Mouse (Mus musculus) right cerebral cortex, postnatal 36 days (tissue): ENCODE results near the gene Cant1.
A peak's percentile ranks its signal among the peaks of the same experiment; 100 is the strongest.

Experiments used
- DNase-seq, 2 experiments: peaks; one replicate each; pipeline ENCODE4 v3.0.0; 2022; ENCODE audit warnings: low spot score in 2 of 2, mixed read lengths in 1 of 2

The Cant1 gene

DNA sequence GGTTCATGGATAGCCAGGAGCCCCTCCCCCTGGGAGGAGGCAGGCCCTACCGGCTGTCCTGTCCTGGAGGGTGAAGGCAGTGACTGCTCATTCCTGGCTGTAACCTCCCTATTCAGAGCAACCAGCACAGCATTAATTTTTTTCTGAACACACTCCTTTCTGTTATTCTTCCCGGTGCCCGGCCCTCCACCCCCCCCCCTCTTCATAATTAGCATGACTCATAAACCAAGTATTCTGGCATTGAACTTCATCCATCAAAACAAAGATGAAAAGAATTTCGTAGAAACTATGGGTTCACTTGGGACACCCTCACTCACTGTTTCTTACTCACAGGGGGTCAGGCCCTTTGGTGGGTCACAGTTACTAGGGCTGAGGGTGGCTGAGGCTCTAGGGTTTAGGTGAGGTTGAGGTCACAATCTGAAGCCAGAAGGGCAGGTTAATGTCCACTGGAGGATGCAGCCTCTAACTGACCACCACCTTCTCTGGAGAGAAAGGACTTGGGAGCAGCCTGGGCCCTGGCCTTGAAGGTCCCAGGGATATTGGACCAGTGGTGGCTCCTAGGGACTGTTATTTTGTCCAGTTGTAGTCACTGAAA, 11.5 kb upstream of the Cant1 start:
- no peak for DNase-seq

DNA sequence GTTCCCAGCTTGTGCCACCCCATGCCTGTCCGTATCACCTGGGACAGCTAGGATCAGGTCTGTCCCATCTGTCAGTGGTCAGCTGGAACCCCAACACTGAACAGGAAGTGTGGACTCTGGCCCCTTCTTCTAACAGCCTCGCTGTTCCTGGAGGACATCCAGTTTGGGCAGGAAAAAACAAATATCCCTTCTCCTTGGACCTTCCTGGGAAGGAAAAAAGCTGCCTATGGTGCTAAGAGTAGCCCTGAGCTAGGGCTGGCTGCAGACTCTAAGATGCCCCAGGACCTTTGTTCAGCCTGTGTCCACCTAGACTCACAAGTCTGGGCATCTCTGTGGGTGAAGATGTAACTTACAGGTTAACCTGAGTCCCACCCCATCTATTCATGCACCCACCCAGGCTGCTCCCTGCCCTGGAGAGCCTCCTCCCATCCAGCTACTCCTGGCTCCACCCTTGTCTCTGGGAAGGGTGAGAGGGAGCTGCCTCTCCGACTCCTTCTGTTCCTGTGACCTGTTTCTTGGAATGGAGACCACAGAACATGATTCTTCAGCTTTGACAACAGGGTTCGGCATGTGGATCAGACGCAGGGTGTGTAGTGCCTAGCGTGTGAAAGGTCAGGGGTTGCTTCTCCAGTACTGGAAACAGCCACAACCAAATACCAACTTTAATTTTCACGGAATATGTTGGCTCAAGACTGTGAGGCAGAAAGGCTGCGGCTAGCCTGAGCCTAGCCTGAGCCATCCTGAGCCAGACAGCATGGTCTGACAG, 10.2 kb upstream of the Cant1 start:
- DNase-seq, result no peak

DNA sequence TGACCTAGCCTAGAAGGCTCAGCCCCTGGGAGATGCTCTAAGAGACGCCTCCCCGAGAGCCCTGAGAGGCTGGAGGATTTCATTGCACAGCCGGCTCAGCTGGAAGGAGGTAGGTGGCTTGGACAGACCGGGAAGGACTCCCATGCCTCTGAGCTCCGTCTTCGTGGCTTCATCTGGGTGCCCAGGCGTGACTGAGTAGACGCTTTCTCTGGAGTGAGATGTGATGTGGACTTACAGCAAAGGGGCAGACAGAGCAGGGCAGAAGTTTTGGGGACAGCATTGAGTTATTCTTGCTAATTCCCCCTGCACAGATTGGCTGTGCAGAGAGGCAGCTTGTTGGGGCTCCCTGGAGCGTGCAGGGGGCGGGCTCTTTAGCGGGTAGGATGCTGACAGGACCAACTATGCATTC, 9.6 kb upstream of the Cant1 start:
- DNase-seq, result no peak

DNA sequence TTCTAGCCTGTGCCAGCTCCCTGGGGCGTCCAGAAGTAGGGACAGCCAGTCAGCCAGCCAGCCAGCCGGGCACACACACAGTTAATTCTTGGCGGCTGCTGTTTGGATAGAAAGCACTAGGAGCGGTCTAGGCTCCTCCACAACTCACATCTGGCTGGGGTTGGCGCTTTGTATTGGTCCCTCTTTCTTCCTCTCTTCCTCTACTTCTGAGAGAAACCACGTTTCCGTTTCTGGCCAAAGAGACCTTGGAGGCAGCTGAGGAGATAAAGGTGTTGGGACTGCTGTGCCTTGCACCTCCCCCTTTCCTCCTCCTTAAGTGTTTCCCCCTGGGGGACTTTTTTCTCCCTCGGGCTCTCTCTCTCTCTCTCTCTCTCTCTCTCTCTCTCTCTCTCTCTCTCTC, 9.1 kb upstream of the Cant1 start, which contains the start of gene C1qtnf1:
TSS of gene C1qtnf1 (plus strand) at position 218 of the 400 bp plus-strand sequence.
- DNase-seq, result no peak

DNA sequence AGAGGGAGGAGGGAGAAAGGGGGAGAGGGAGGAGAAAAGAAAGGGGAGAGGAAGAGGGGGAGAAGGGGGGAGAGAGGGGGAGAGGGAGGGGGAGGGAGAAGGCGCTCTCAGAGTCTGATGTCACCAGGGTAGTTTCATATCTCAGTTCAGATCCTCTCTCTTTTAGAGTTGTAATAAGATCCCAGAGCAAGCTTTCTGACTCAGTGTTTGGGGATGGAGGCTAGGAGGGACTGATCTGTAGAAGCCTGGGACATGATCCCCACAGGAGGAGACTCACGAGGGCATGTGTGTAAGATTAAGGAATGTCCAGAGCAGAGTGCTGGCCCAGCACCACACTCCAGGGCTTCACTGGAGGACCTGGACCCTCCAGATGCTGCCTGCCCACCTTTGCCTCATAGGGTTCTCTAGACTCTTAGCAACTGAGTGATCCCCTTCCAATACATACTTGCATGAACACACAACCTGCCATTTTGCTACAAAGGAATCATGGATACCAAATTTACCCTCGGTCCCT, 8.4 kb upstream of the Cant1 start:
- DNase-seq, result no peak

DNA sequence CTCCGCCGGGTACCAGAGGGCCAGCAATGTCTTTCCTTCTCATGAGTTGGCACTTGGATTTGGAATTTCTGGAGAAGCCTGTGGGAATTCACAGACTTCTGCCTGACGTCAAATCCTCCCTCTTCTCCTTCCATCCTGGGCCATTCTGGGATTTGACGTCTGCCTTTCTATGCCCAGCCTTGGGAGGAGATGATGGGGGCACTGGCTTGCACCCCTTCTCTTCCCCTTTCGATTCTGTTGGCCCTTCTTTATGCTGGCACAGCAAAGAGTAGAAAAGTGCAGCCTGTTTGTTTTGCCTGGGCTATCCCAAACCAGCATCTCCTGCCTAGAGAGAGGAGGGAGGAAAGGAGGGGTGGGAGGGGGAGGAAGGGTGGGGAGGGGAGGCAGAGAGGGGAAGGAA, 7.9 kb upstream of the Cant1 start:
- no peak for DNase-seq

DNA sequence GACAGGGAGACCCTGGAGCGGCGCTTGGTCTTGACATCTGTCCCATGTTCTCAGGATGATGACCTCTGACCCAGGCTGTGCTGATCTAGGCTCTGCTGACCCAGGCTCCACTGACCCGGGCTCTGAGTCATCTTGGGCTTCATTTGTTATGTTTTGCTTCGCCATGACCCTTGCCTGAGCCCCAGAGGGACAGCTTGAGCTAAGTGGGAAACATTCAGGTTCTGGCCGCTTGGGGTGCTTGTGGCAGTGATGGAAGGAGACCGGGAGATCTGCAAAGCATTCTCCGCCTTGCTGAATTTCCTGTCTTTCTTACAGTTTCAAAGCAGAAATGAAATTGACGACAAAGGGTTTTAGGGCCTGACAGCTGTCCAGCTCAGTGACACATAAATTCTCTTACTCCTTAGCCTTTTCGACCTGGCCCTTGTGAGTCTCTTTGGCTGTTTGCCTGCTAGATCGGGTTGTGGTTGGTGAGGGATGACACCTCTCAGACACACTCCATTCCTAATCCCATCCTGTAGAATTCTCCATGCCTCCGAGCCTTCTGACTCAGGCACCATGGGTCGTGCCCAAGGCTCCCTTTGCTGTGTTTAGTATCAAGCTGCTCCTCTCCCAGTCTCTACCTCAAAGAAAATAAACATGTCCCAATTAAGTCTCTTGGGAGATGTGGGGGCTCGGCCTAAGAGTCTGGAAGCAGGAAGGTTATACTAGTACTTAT, 5.9 kb upstream of the Cant1 start:
- no peak for DNase-seq

DNA sequence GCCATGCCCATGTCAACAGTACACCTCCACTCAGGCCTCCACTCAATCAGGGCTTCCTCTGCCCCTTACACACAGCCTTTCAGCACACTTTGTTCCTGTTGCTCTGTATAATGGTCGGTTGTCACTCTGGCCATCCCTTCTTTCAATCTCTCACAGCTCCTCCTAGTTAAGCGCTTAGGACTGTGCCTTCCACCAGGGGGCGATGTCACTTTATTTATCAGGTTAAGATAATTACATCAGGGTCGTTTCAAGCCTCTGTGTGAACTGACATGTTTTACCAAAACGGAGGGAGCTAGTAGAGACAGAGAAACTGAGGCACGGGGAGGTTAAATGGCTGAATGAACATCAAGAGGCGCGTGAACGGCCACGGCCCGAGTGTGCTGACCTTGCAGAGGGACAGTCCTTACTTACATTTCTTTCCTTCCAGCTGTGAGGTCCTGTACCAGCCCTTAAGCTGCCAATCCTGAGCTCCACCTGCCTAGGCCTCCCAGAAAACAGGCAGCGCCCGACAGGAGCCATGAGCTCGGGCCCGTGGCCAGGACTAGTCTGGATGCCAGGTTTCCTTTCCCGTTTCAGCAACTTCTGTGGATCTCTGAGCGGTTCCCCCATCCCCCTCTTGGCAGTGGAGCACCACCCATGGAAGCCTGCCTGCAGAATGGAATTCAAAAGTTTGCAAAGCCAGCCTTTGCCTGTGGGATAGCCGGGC, 4.5 kb upstream of the Cant1 start:
- peak; percentile 64 to 72 for DNase-seq

DNA sequence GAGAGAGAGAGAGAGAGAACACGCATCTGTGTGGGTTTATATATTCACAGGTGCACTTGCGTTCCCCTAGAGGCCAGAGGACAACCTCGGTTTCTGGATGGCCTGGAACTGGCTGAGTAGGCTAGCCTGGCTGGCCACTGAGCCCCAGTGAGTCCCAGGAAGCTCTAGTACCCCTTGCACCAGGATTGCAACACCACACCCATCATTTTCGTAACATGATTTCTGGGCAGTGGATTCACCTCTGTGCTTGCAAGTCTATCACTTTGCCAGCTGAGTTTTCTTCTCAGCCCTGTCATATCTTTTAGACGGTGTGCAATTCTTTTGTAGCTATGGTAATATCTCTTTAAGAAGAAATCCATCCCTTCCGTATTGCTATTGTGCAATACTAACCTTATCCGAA, 1.4 kb upstream of the Cant1 start:
- no peak for DNase-seq

DNA sequence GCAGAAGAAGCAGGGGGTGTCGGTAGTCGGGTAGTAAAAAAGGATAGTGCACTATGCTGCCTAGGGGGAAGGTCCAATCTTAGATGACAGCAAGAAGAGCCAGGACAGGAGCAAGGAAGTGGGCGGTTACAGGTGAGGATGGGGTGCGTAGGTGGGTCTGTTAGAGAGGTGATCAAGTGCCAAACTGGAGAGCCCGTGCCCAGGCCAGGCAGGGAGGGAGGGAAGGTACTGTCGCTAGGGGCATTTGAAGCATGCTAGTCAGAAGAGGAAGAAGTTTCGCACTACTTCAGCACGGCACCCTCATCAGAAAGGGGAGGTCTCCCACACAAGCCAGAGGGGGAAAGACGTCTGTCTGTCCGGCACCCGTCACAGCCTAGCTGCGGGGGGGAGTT, 448 bp downstream of the Cant1 start:
- no peak for DNase-seq

DNA sequence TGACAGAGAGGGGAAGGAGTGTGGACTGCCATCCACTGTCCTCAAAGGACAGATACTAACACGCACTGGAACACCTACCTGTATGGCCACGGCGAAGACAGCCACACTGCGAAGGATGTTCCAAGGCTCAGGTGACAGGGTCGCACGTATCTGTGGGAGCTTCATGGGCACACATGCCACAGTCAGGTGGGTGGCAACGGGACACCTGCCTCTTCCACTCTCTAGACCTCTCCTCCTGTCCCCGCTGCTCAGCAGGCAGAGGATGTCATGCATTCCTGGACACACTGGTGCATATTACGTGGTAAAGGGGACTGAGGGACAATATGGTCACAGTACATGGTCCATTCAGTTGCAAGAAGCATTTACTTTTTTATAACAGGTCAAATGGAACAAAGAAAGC, 1.4 kb downstream of the Cant1 start:
- no peak for DNase-seq

DNA sequence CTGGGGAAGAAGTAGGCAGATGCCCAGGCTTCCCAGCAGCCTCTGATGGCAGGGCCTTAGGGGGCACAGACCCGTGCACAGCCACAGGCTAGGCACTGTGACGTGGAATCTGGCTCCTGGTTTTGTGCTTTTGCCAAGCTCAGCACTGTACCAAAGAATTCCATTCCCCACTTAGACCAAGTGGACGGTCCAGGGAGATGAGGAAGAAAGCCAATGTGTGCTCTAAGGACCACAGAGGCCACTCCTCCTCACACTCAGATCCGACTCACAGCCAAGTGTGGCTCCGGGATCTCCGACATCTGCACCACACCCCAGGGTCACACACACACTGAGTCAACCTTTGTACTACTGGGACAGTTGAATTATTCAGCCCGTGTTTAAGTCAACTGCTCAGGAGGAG, 2.8 kb downstream of the Cant1 start:
- DNase-seq, result no peak

DNA sequence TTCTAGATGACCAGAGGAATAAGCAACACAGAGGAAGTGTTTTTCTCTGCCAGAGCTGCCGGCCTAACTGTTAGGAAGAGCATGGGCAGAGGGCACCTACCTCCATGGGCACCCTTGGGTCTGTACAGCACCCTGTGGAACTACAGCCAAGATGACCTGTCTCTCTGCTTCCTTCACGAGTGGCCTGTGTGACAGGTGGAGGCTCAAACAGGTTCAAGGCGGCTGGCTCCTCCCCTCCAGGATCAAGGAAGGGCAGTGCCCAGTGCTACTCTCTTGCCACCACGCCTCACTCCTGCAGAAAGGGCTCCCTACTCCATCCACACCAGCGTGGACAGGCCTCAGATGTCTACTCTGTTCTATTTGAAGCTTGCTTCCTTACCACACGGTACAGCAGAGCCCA, 3.3 kb downstream of the Cant1 start:
- DNase-seq, result no peak

DNA sequence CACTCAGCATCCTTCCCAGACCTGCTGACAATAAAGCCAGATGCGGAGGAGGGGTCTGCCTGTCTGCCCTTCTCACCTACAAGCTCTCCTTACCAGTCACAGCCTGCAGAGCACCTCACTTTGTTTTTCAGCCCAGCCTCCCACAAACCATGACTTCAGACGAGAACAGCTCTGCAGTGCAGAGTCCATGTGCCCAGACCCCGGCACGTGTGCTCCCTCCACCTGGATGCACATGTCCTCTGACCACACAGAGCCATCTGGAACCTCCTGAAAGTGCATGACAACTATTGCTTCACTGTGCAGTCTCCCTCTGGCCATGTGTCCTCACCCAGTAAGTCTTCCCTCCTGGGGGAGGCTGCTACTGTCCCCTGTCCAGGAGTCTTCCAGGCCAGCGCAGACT, 4.6 kb downstream of the Cant1 start:
- DNase-seq, result no peak

DNA sequence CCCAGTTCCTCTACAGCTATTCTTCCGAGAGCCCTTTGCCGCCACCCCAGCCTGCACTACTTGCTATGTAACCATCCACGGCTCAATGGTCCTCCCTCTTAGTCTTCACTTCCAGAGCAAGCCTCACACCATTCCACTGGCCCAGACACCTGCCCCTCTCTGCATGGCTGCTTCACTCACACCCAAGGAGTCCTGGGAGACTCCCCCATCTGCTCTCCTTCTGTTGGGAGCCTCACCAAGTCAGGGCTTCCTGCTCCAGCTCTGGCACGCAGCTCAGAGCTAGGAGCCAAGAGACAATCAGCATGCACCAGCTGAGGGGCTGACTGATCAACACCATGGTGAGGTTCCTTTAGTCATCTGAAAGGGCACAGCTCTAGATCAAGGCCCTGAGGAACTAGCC, 5.8 kb downstream of the Cant1 start:
- DNase-seq, result no peak

DNA sequence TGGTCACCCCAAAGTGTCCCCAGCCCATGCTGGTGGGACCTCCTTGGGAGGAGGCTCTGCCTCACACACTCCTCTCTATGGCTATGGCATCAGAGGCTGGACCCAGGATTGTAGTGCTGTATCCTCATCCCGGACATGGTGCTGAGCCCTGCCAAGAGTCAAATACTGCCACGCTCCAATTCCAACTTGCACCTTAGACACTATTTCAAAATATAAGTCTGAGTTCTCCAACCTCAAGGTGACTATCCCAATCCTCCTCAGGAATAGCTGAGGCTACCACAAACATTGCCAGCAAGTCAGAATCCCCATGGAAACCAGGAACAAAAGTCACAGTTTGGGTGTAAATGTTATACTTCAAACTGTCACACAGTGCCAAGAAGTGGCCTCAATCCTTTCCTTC, 6.3 kb downstream of the Cant1 start:
- DNase-seq, result no peak

DNA sequence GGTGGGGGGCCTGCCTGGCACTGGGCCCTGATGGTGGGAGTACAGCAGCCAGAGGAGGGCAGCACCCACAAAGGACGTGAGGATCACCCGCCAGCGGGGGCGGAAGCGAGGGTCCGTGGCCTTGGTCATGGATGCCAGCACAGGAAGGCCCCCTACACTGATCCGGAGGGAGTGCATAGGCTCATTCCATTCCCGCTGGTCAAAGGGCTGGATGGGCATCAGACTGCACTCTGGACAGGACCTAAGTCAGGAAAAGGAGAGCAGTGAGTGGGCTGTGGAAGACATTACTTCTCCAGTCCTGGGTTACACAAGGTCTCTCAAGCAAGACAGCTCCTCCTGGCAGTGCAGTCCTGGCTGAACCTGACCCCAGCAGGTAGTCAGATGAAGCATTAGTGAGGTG, 7.6 kb downstream of the Cant1 start:
- no peak for DNase-seq

DNA sequence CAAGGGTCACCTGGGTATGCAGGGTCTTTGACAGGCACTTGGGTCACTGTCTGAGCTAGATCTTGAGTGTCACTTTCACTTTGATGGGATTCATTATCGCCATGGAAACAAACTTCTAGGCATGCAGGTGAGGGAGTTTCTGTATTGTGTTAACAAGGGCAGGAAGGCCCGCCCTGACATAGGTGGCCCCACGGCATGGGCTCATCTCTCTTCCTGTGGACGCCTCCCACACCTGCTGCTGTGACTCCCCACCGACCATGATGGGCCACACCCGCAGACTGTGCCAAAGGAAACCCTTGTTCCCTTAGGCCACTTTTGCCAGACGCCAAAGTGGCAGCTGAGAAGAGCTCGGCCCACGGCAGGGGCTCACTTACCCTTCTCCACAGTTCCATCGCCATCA, 8.4 kb downstream of the Cant1 start:
- no peak for DNase-seq

DNA sequence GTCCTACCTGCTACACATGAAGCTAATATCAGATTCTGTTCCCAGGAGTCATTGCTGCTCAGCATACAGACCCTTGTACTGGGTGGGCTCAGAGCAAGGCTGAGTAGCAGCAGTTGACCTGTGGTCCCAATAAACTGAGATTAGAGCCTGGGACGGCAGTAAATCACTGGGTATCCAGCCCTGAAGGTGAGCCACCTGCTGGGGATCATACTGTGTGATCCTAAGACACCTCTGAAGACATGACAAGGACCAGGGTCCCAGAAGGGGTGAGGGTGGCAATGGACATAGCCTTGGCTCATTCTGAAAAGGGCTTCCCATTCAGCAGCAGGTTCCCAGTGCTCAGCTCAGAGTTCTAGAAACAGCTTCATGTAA, 8.8 kb downstream of the Cant1 start:
- DNase-seq, result no peak

DNA sequence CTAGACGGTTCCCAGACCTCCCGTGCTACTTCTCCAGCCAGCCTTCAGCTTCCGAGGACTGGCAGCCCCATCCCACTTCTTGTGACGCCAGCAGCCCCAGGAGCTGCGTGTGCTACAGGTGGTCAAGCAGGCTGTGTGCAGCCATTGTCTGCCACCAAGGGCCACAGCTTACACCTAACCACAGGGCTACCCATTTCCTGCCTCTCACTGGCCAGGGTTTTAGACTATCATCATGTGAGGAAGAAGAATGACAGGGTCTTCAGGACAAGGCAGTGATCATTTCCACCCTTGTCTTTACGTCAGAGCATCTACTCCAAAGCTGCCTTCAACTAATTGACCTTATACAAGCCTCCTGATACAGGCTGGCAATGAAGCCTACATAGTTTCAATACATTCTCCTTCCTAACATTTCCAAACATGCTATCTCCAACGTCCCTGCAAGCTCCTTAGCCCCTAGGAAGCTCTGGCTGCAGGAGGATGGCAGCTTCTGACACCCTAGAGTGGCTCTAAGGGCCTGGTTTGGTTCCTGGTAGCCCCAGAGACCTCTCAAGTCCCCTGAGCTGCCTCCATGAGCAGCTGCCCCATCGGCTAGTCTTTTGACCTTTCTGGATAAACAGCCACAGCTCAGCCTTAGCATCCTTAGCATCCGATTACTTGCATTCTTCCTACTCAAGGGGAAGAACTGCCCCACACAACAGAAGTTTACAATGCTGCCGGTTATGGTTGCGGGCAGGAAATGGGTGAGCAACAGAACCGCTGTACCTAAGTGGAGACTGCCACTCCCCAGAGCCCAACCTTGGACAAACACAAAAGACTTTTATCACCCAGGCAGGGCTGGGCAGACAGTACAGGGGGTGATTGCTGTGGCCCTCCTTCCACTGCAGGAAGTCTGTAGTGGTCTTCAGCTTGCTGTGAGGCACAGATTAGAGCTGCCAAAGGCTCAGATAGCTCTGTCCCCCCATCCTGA, 9.5 kb downstream of the Cant1 start:
- no peak for DNase-seq
